Mouse (Mus musculus) MEL (cell line): ENCODE results near the gene Rab3a. TPM values are rescaled to one million over a fixed set of nuclear protein-coding genes. Genes with fewer than 3 reads are reported as not detected.

ENCODE experiments used
- DNase-seq: peaks from one replicate; pipeline ENCODE4 v3.0.0; 2011; ENCODE audit warnings: low read depth, low spot score
- H3K27ac ChIP-seq: 2 replicates; pipeline ENCODE4 v1.5.1; 2012; ENCODE audit warnings: low read depth, mild to moderate bottlenecking, control low read depth, low read length, moderate library complexity; ENCODE audit not compliant: control insufficient read depth
- H3K27me3 ChIP-seq, 2 experiments: fragments of 150-350 bp in 1 of 2; sonication (generic) in 1 of 2; 2 replicates each; pipeline ENCODE4 v1.6.1; 2012; ENCODE audit warnings: low read length in 2 of 2, mild to moderate bottlenecking in 2 of 2, improper control_type of control experiment in 1 of 2, moderate library complexity in 1 of 2; ENCODE audit not compliant: insufficient read depth in 2 of 2, control insufficient read depth in 1 of 2
- H3K36me3 ChIP-seq, 2 experiments: 2 replicates each; pipeline ENCODE4 v1.6.1; 2012 to 2014; ENCODE audit warnings: low read length in 2 of 2, improper control_type of control experiment in 1 of 2, inconsistent platforms in 1 of 2, mild to moderate bottlenecking in 1 of 2; ENCODE audit not compliant: insufficient read depth in 2 of 2, control insufficient read depth in 1 of 2
- H3K4me1 ChIP-seq, 2 experiments: fragments of 150-350 bp in 1 of 2; sonication (generic) in 1 of 2; 2 replicates each; pipeline ENCODE4 v1.6.1; 2012; ENCODE audit warnings: low read length in 2 of 2, improper control_type of control experiment in 1 of 2, mild to moderate bottlenecking in 1 of 2; ENCODE audit not compliant: insufficient read depth in 2 of 2, control insufficient read depth in 1 of 2
- H3K4me3 ChIP-seq, 2 experiments: fragments of 150-350 bp in 1 of 2; sonication (generic) in 1 of 2; 2 replicates each; pipeline ENCODE4 v1.5.1; 2012; ENCODE audit warnings: low read depth in 2 of 2, low read length in 2 of 2, mild to moderate bottlenecking in 2 of 2, moderate library complexity in 2 of 2, control low read depth in 1 of 2, improper control_type of control experiment in 1 of 2; ENCODE audit not compliant: control insufficient read depth in 1 of 2, insufficient read depth in 1 of 2
- H3K79me2 ChIP-seq: 2 replicates; pipeline ENCODE4 v1.6.1; 2012; ENCODE audit warnings: mild to moderate bottlenecking, low read length, moderate library complexity; ENCODE audit not compliant: control insufficient read depth, poor library complexity, insufficient read depth
- H3K9ac ChIP-seq: 2 replicates; pipeline ENCODE4 v1.6.1; 2012; ENCODE audit warnings: low read depth, mild to moderate bottlenecking, control low read depth, low read length, moderate library complexity; ENCODE audit not compliant: control insufficient read depth, poor library complexity, severe bottlenecking
- H3K9me3 ChIP-seq: fragments of 150-350 bp; sonication (generic); replicated peaks from 2 replicates; pipeline ENCODE4 v1.6.1; 2012; ENCODE audit warnings: mild to moderate bottlenecking, low read length, improper control_type of control experiment, moderate library complexity; ENCODE audit not compliant: insufficient read depth
- BHLHE40 ChIP-seq: IDR thresholded peaks from 2 replicates; pipeline ENCODE4 v1.6.1; 2012; ENCODE audit warnings: low read depth, mild to moderate bottlenecking, inconsistent platforms, low read length, improper control_type of control experiment, borderline replicate concordance
- CHD1 ChIP-seq: IDR thresholded peaks from 2 replicates; pipeline ENCODE4 v1.6.1; 2012; ENCODE audit warnings: low read depth, mild to moderate bottlenecking, inconsistent platforms, low read length, improper control_type of control experiment
- CHD2 ChIP-seq: IDR thresholded peaks from 2 replicates; pipeline ENCODE4 v1.6.1; 2011; ENCODE audit warnings: low read length, improper control_type of control experiment
- ELF1 ChIP-seq: IDR thresholded peaks from 2 replicates; pipeline ENCODE4 v1.6.1; 2014; ENCODE audit warnings: low read depth, mild to moderate bottlenecking, inconsistent platforms, low read length, improper control_type of control experiment, moderate library complexity
- EP300 ChIP-seq, 2 experiments: IDR thresholded peaks; 2 replicates each; pipeline ENCODE4 v1.6.1; 2011; ENCODE audit warnings: improper control_type of control experiment in 2 of 2, low read length in 2 of 2, low read depth in 1 of 2, mild to moderate bottlenecking in 1 of 2
- GABPA ChIP-seq: IDR thresholded peaks from 2 replicates; pipeline ENCODE4 v1.6.1; 2012; ENCODE audit warnings: low read depth, mild to moderate bottlenecking, inconsistent platforms, low read length, improper control_type of control experiment, moderate library complexity
- GATA1 ChIP-seq: IDR thresholded peaks from 2 replicates; pipeline ENCODE4 v1.6.1; 2011; ENCODE audit warnings: low read depth, low read length, improper control_type of control experiment
- HCFC1 ChIP-seq: IDR thresholded peaks from 2 replicates; pipeline ENCODE4 v1.6.1; 2012; ENCODE audit warnings: low read depth, mild to moderate bottlenecking, inconsistent platforms, low read length, improper control_type of control experiment, moderate library complexity
- JUND ChIP-seq: IDR thresholded peaks from 2 replicates; pipeline ENCODE4 v1.6.1; 2011; ENCODE audit warnings: low read depth, mild to moderate bottlenecking, improper control_type of control experiment, low read length
- KAT2A ChIP-seq: conservative IDR thresholded peaks from 2 replicates; pipeline ENCODE4 v1.6.1; 2012; ENCODE audit warnings: low read depth, low read length, improper control_type of control experiment, inconsistent platforms
- MAFK ChIP-seq: IDR thresholded peaks from 2 replicates; pipeline ENCODE4 v1.6.1; 2011; ENCODE audit warnings: low read depth, mild to moderate bottlenecking, low read length, improper control_type of control experiment, borderline replicate concordance
- MAX ChIP-seq: IDR thresholded peaks from 2 replicates; pipeline ENCODE4 v1.6.1; 2011; ENCODE audit warnings: low read length, improper control_type of control experiment
- MEF2A ChIP-seq: IDR thresholded peaks from 2 replicates; pipeline ENCODE4 v1.6.1; 2014; ENCODE audit warnings: low read depth, mild to moderate bottlenecking, inconsistent platforms, low read length, improper control_type of control experiment; ENCODE audit not compliant: poor library complexity, insufficient replicate concordance, severe bottlenecking; ENCODE audit errors: extremely low read depth
- MYC ChIP-seq: IDR thresholded peaks from 2 replicates; pipeline ENCODE4 v1.6.1; 2011; ENCODE audit warnings: low read depth, mild to moderate bottlenecking, low read length, improper control_type of control experiment, moderate library complexity
- NRF1 ChIP-seq: IDR thresholded peaks from 2 replicates; pipeline ENCODE4 v1.6.1; 2014; ENCODE audit warnings: low read depth, mild to moderate bottlenecking, inconsistent platforms, low read length, improper control_type of control experiment, moderate library complexity; ENCODE audit not compliant: poor library complexity, insufficient read depth, severe bottlenecking
- POLR2A ChIP-seq, 2 experiments: IDR thresholded peaks; 2 replicates each; pipeline ENCODE4 v1.6.1; 2011 to 2012; ENCODE audit warnings: low read length in 2 of 2, mild to moderate bottlenecking in 2 of 2, control low read depth in 1 of 2, improper control_type of control experiment in 1 of 2, low read depth in 1 of 2, moderate library complexity in 1 of 2; ENCODE audit not compliant: control insufficient read depth in 1 of 2, insufficient read depth in 1 of 2, poor library complexity in 1 of 2
- POLR2AphosphoS2 ChIP-seq: IDR thresholded peaks from 2 replicates; pipeline ENCODE4 v1.6.1; 2011; ENCODE audit warnings: low read length, improper control_type of control experiment
- POLR2AphosphoS5 ChIP-seq: IDR thresholded peaks from 2 replicates; pipeline ENCODE4 v1.6.1; 2012; ENCODE audit warnings: low read depth, borderline replicate concordance, mild to moderate bottlenecking, inconsistent platforms, low read length, moderate library complexity, mixed read lengths
- RAD21 ChIP-seq: IDR thresholded peaks from 2 replicates; pipeline ENCODE4 v1.6.1; 2011; ENCODE audit warnings: mild to moderate bottlenecking, low read depth, low read length, improper control_type of control experiment
- RCOR1 ChIP-seq: IDR thresholded peaks from 2 replicates; pipeline ENCODE4 v1.6.1; 2012; ENCODE audit warnings: low read depth, mild to moderate bottlenecking, inconsistent platforms, low read length, improper control_type of control experiment
- SIN3A ChIP-seq: IDR thresholded peaks from 2 replicates; pipeline ENCODE4 v1.6.1; 2012; ENCODE audit warnings: low read length, improper control_type of control experiment, inconsistent platforms
- SMC3 ChIP-seq: IDR thresholded peaks from 2 replicates; pipeline ENCODE4 v1.6.1; 2011; ENCODE audit warnings: low read depth, low read length, improper control_type of control experiment
- TAL1 ChIP-seq: IDR thresholded peaks from 2 replicates; pipeline ENCODE4 v1.6.1; 2012; ENCODE audit warnings: mild to moderate bottlenecking, inconsistent platforms, low read length, moderate library complexity, mixed read lengths
- UBTF ChIP-seq: IDR thresholded peaks from 2 replicates; pipeline ENCODE4 v1.6.1; 2012; ENCODE audit warnings: low read depth, mild to moderate bottlenecking, inconsistent platforms, low read length, improper control_type of control experiment, moderate library complexity, borderline replicate concordance; ENCODE audit not compliant: insufficient read depth
- USF1 ChIP-seq: IDR thresholded peaks from 2 replicates; pipeline ENCODE4 v1.6.1; 2014; ENCODE audit warnings: low read depth, mild to moderate bottlenecking, inconsistent platforms, low read length, improper control_type of control experiment, moderate library complexity
- USF2 ChIP-seq, 2 experiments: IDR thresholded peaks; 2 replicates each; pipeline ENCODE4 v1.6.1; 2011 to 2012; ENCODE audit warnings: improper control_type of control experiment in 2 of 2, low read length in 2 of 2, borderline replicate concordance in 1 of 2, inconsistent platforms in 1 of 2, low read depth in 1 of 2, mild to moderate bottlenecking in 1 of 2; ENCODE audit not compliant: insufficient read depth in 1 of 2
- ZC3H11A ChIP-seq: IDR thresholded peaks from 2 replicates; pipeline ENCODE4 v1.6.1; 2012; ENCODE audit warnings: low read depth, mild to moderate bottlenecking, inconsistent platforms, low read length, improper control_type of control experiment
- ZNF384 ChIP-seq: IDR thresholded peaks from 2 replicates; pipeline ENCODE4 v1.6.1; 2012; ENCODE audit warnings: low read depth, mild to moderate bottlenecking, inconsistent platforms, low read length, improper control_type of control experiment
- polyA plus RNA-seq, 2 experiments: library from polyadenylated mRNA; stranded (reverse) in 1 of 2; unstranded in 1 of 2; fragments of >175 nt in 1 of 2; fragments of >200 nt in 1 of 2; gene quantifications; 2 replicates each; pipeline versions ENCODE4 v1.2.1 to v1.2.4; 2012; ENCODE audit warnings: low replicate concordance in 2 of 2, low read depth in 1 of 2; ENCODE audit not compliant: insufficient read length in 2 of 2, insufficient read depth in 1 of 2, missing spikeins in 1 of 2
- total RNA-seq: library from RNA; depleted of rRNA; stranded (reverse); fragments of 300-350 nt; gene quantifications from 2 replicates; pipeline ENCODE4 v1.2.3, GENCODE M21; 2012

Gene Rab3a
- total and polyA plus RNA-seq, 3 experiments: 1.8 to 5.6 TPM; not detected in 1

DNA sequence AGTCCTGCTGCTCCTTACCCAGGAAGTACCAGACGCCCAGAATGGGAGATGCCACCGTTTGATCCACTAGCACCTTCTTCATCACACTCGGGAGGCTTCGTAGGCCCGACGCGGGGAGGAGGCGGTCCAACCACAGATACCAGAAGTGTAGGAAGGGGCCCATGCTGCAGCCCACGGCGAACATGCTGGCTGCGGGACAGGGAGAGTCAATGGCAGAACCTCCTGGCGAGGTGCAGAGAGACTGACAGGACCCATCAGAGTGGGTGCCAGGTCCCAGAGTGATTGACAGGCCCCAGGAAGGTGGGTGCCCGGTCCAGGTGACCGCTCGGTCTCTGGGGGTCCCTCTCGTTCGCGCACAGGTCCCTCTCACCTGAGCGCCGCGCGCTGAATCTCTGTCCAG is 5.9 kb downstream of the Rab3a start:
- Histone ChIP-seq H3K9ac (peak overlapping the region; percentile 81), H3K27me3 (no peaks in the 10 kb centered on the region), H3K79me2 (peaks cover 11% of the 10 kb centered on the region), H3K36me3 (peaks cover 0 to 23% of the 10 kb centered on the region in 2 experiments; a peak in 2 of 4 replicates), H3K4me1 (peaks cover 12 to 35% of the 10 kb centered on the region in 2 experiments), H3K4me3 (peak overlapping the region; percentile 61 to 74), H3K27ac (peak overlapping the region; percentile 36), H3K9me3 (no peaks in the 10 kb centered on the region)
- DNase-seq: peak; percentile 68
- TF ChIP-seq ZNF384: no peak
- TF ChIP-seq MAFK: no peak
- TF ChIP-seq ZC3H11A: no peak
- TF ChIP-seq EP300 (IDR thresholded peaks at IDR 0.05; ENCODE audit: low read depth in 1 of 2, low read length in 2 of 2): no peak
- TF ChIP-seq ELF1: 0 out of 2 replicates have a peak, but pooled peaks have one; percentile 2
- TF ChIP-seq CHD2: no peak
- TF ChIP-seq MAX: 0 out of 2 replicates have a peak, but pooled peaks have one; percentile 10
- TF ChIP-seq GATA1: no peak
- TF ChIP-seq SMC3: no peak
- no peak for TF ChIP-seq MEF2A
- no peak for TF ChIP-seq KAT2A
- no peak for TF ChIP-seq BHLHE40
- no peak for TF ChIP-seq UBTF
- TF ChIP-seq RCOR1: no peak
- TF ChIP-seq RAD21: no peak

DNA sequence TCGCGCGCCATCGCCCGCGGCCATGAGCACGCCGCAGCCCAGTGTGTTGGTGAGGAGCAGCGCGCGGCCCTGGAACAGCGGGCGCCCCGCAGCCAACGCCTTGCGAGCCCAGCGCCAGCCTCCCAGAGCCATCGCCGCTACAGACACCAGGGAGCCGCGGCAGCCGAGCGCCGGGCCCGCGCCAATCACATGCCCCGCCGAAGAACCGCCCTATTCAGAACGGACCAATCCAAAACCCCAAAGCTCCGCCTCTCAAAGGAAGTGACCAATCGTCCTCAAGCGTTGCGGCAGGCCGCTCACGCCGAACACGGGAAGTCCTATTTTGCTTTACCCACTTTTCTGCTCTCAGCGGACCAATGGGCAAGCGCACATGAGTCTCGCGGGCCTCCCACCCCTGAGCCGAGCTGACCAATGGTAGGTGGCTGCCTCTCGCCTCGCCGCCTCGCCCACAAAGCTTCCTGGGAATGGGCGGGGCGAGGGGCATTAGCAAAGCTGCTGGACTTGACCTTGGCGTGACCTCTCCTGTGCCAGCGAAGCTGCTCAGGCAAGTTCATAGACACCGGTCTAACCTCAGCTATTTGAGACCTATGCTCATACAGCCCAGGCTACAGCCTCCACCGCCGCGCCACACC is 6.4 kb downstream of the Rab3a start, which contains the start of gene Mpv17l2:
Gene Mpv17l2 (minus strand): TSS at position 172 of the 632 bp plus-strand sequence.
- Histone ChIP-seq H3K9me3 (no peaks in the 10 kb centered on the region), H3K4me3 (peak within 1 kb of the TSS; percentile 66 to 74), H3K27me3 (no peaks in the 10 kb centered on the region), H3K9ac (peak within 1 kb of the TSS; percentile 83), H3K27ac (peak within 1 kb of the TSS; percentile 83), H3K79me2 (peaks cover 11% of the 10 kb centered on the region), H3K4me1 (peaks cover 12 to 34% of the 10 kb centered on the region in 2 experiments), H3K36me3 (peaks cover 0 to 23% of the 10 kb centered on the region in 2 experiments; a peak in 2 of 4 replicates)
- peak; percentile 99 for DNase-seq
- TF ChIP-seq CHD1 (no peak), GABPA (no peak), UBTF (no peak), USF2 (IDR thresholded peaks at IDR 0.05; ENCODE audit: borderline replicate concordance in 1 of 2, insufficient read depth in 1 of 2, low read depth in 1 of 2, low read length in 2 of 2) (no peak), HCFC1 (peak; percentile 84), USF1 (peak; percentile 82), TAL1 (no peak), ZNF384 (no peak), CHD2 (peak; percentile 80), NRF1 (peak; percentile 52; the same call in 1 of the 2 replicates), ELF1 (peak; percentile 95), MYC (no peak), JUND (no peak), SIN3A (peak; percentile 33), POLR2AphosphoS5 (no peak), MAX (no peak; the same call in none of the 2 replicates), GATA1 (no peak), MAFK (no peak), POLR2A (IDR thresholded peaks at IDR 0.05; ENCODE audit: control insufficient read depth in 1 of 2, insufficient read depth in 1 of 2, low read depth in 1 of 2, low read length in 2 of 2, poor library complexity in 1 of 2) (peak; percentile 75 to 77; a peak in 3 of 4 replicates), EP300 (IDR thresholded peaks at IDR 0.05; ENCODE audit: low read depth in 1 of 2, low read length in 2 of 2) (no peak), KAT2A (no peak; the same call in 1 of the 2 replicates), POLR2AphosphoS2 (peak; percentile 4; the same call in 1 of the 2 replicates)
